Mouse (Mus musculus) heart, postnatal 36 days (tissue): ENCODE results near the gene Bbs12. TPM values are rescaled to one million over a fixed set of nuclear protein-coding genes. Genes with fewer than 3 reads are reported as not detected.

Source experiments
- DNase-seq, 2 experiments: peaks; one replicate each; pipeline ENCODE4 v3.0.0; 2021 to 2022
- intact Hi-C: fragments of 180-260 bp; cut with DNase I; formaldehyde crosslinking; loops from one replicate; pipeline ENCODE4 v1.15.1; 2025
- total RNA-seq, 2 experiments: library from RNA; stranded (reverse); gene quantifications; 2 replicates each; pipeline ENCODE4 v1.2.3; 2021

The Bbs12 gene
- total RNA-seq: 1 to 10 TPM in 1 of 2 experiments, under 1 TPM in 1; 0.46 to 1.3 TPM

DNA sequence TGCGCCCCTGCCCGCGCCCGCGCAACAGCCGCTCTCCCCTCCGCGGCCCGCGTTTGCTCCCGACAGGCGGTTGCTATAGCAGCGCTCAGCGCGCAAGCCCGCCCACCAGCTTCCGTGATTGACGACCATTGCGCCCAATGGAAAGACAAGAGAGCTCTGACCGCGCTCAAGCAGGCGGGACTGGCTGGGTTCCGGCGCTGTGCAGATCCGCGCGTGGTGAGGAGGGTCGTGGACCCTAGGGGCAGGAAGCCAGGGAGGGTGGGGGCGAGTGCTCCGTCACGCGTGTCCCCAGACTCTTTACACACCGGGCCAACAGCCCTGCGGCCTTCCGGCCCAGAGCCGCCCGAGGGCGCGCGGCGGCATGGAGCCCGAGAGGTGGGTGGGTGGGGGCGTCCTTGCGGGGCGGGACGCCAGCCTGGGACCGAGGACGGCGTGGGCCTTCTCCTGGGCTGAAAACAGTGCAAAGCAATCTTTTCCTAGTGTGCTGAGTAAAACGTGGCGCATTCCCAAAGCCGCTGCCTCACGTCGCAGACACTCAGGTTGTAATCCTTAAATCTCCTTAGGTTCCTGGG, at the start of gene Bbs12, which contains the start of gene Cetn4:
Gene Bbs12 (plus strand): TSS at position 185 of the 572 bp plus-strand sequence.
Gene Cetn4 (minus strand): TSS at position 339 of the 572 bp plus-strand sequence.
- DNase-seq: peak; percentile 99 to 100
- intact Hi-C loops: no loop called here

DNA sequence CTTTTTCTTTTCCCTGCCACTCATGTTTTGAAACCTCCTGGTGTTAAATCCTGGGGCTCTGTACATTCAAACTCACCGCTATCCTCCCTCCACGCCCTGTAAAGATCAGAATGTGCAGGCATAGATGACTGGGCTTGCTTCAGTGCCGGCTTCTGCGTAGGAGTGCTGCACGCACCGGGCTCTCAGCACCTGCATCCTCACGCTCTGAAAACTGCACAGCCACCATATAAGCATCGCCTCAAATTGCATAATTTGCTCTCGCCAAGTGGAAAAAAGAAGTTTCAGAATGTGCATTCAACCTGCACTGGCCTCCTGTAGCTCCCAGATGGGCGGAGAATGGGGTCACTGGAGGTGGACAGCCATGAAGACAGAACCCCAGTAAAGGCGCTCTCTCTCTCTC, 44.0 kb upstream of the Bbs12 start:
- intact Hi-C loops: no loop called here

DNA sequence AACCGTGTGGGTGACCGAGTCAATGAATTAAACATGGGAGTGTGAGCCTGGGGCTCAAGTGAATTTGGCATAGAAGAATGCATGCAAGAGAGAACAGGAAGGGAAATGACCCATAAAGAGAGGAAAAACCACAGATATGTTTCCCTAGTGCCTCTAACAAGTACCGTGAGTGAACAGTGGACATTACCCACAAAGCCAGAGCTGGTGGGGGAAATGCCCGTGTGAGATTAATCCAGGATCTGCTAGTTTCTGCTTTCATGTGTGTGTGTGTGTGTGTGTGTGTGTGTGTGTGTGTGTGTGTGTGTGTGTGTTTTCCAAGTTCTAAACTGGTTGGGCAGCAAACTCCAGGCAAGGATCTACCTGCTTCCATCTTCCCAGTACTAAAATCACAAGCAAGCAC, 42.4 kb upstream of the Bbs12 start:
- intact Hi-C loops: no loop called here
- no peak for DNase-seq

More for the DNA sequence above, 44.0 kb upstream of the Bbs12 start:
- DNase-seq: no peak

DNA sequence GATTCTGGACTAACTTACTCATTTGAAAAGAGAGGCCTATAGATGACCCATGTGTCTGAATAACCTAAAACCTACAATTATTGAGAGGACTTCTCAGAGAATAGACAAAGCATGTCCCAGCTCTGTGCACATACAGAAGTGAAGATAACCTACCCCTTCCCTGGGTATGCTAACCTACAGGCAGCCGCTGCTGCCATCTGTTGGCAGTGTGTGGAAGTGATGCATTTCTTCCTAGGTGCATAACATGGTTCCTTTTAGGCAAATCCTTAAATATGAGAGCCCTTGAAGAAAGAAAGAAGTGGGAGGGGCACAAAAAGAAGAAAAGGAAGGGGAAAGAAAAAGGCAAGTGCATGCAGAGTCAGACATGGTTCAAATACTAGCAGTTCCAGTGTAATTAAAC, 41.1 kb upstream of the Bbs12 start:
- intact Hi-C loops: no loop called here
- DNase-seq: peak; percentile 28 to 55

DNA sequence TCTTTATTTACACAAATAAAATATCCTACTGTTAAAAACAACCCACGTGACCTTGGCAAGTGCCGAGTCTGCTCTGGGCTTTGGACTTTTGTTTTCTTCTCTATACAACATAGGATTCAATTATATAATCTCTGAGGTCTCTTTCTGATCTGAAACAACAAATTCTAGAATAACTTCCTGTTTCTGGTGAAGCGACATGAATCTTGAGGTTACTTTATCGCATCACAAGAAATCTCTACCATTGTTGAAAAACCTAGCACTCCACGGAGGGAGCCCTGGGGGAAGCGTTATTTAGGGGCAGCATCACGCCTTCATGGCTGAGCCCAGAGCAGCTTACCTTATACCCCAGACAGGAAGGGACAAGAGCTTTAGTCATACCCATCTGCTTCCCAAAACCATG, 39.3 kb upstream of the Bbs12 start:
- no peak for DNase-seq
- intact Hi-C loops: no loop called here

DNA sequence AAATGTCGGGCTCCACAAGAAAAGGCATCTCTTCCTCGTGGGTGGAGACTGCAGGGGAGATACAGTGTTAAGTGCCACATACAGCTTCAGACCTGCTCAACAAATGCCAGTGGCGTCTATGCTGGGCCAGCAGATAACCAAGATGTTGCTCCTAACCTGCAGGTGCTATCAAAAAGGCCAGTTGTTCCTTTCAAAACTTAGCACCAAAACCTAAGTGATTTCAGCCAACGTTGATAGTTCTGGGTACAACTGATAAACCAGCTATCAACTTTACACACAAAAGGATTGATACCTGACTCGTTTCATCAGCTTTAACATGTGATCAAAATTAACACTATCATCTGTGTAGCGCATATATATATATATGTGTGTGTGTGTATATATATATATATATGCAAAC, 37.7 kb upstream of the Bbs12 start:
- intact Hi-C loops: no loop called here
- DNase-seq: no peak

DNA sequence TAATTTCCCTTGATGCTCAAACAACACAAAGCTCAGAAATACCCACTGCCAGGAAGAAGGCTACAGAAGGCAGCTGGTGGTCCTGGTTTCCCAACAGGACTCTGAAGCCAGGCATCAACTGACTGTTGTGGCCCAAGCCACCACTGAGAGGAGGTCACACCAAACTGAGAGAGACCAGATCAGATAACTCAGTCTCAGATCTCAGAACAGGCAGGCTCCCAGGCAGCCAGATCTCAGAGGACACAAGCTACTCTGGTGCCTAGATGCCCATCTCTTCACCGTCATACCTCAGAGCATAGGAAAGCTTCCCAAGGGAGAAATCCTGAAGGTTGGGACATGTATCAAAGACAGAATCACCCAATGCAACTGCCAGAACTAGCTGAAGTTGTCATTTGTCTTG, 32.1 kb upstream of the Bbs12 start:
- intact Hi-C loops: no loop called here
- no peak for DNase-seq

DNA sequence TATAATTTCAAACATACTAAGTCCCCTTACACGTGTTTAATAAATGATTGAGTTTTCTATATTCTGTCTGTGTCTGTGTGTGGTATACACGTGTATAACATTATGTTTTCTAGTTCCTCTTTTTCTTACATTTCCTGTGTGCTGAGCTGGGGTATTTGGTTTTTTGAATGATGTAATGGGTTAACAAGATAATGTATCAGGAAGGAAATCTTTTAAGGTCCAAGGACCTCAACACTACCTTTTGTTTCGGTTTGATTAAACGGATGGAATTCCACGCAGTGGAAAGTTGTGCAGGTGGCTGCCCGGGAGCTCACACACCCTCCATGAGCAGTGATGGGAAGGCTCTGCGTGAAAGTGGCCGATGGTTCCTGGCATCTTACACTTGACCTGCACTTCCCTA, 31.5 kb upstream of the Bbs12 start:
- intact Hi-C loops: no loop called here
- DNase-seq: no peak

DNA sequence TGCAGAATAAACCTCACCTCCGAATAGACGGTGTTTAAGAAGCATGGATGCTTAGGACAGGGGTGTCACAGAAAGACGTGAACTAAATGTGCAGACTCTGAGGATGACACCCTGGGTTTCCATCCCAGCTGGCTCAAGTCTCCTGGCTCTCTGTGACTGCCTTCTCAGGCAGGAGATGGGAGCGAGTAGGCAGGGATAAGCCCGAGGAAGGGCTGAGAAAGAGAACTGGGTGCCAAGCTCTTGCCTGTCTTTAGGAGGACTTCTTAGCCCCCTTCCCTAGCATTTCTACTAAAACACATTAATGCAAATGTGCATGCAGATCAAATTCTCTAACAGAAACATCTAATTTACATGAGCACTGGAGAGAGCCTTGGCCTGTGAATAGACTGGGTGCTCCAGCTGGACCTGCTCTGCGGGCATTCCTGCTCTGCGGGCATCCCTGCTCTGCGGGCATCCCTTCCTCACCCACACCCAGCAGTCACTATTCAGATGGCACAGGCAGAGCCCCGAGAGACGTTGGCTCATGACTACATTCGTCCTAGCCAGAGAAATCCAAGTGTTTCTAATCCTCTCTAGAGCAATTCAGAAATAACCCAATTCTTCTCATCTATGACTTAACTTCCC, 29.9 kb upstream of the Bbs12 start:
- intact Hi-C loops: no loop called here
- DNase-seq: no peak

DNA sequence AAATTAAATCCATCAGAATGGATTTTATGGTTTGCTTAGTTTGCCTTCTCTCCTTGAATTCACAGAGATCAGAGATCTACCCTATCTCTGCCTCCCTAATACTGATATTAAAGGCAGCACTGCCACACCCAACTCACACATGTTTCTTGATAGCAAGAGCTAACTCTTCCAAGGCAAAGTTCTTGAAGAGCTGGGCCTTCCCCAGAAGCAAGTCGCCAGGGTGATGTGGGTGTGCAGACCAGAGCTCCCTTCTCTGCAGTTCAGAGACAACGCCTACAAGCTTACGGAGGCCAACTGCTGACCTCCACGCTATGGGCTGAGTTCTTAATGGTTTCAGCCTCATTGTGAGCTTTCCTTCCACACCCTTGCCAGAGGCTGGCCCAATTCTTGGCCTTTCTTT, 29.1 kb upstream of the Bbs12 start:
- intact Hi-C loops: no loop called here
- no peak for DNase-seq

DNA sequence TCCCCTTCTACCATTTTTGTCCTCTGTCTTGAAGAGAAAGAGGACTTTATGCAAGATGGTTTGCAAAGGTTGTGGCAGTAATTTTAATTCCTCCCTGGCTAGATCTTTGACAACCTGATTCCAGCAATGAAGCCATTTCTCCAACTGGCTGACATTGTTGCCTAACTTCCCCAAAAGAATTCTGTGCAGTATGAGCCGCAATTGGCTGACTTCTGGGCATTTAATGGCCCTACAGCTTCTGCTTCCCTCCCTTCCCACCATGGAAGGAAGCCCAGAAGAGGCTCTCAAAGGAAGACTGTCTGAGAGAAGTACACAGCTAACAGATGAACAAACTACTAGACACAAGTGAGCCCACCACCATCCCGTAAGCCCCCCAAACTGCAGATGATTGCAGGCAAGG, 23.1 kb upstream of the Bbs12 start:
- DNase-seq: no peak
- intact Hi-C loops: no loop called here

DNA sequence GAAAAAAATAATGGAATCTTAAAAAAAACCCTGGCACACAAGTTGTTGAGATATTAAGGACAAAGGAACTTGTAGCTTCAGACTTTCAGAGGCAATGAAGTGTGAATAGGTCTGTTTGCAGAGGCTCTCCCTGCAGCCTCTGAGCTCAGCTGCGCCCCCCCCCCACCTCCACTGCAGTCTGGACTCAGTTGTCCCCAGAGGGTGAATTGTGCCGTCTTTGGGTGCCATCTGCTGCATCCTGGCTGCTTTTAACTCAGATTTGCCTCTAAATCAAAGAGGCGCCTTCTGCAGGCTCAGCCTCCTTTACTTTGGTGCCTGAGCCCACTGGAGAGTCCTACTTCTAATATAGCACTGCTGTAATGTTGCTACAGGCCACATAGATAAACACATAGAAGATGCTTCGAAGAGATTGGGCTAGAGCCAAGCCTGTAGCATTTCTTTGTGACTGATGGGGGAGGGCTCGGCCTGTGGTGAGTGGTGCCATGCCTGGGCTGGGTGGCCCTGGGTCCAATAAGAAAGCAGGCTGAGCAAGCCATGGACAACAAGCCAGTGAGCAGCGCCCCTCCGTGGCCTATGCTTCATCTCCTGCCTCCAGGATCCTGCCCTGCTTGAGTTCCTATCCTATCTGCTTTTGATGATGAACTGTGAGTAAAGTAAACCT, 21.3 kb upstream of the Bbs12 start:
- intact Hi-C loops: no loop called here
- DNase-seq: no peak

DNA sequence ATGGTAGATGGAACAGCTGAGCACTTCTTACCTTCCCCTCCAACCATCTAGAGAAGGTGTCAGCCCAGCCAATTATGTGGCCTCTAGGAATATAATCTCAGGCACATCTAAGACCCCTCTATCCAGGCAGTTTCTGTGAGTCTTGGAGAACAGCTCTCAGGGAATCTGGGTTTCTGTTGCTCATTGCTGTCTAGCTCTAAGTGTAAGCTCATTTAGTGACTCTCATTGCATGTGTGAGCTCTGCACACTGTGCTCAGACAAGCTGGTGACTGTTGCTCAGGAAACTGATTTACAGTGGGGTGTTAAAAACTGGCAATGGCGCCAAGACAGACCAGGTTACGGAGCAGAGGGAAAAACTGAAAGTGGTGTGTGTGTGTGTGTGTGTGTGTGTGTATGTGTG, 20.4 kb upstream of the Bbs12 start:
- DNase-seq: no peak
- intact Hi-C loops: no loop called here

DNA sequence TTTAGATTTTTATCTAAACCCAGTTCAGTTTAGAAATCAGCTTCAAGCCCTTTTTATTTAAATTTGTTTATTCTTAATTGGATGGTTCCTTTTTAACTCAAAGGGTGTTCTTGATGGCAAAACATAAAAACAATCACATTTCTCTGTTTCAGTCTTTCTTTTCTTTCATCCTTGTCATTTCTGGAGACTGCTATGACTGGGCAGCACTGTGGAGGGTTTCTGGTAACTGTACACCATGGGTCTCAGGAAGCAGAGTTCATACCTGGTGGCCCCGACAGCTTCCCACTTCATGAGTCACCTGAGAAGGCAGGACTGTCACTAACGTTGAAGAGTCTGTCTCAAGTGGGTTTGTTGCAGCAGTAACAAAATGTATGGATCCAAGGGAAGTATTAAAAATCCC, 19.7 kb upstream of the Bbs12 start:
- intact Hi-C loops: no loop called here
- no peak for DNase-seq

DNA sequence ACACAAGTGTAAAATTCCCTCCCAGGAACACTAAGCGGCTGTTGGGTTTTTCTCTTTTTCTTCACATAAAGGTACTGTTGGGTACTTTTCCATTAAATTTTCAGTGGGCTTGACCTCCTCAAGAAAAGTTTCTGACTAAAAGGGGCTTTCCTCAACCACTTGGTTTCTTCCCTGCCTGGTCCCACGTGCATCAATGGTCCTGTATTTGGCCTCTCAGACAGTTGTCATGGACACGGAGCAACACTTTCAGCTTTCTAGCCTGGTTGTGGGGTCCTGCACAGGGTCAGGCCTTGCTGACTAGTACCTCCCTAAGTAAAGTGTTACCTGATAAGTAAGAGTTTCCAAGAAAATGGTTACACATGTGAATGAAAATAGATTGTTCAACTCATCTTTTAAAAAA, 12.9 kb upstream of the Bbs12 start:
- no peak for DNase-seq
- intact Hi-C loops: no loop called here

DNA sequence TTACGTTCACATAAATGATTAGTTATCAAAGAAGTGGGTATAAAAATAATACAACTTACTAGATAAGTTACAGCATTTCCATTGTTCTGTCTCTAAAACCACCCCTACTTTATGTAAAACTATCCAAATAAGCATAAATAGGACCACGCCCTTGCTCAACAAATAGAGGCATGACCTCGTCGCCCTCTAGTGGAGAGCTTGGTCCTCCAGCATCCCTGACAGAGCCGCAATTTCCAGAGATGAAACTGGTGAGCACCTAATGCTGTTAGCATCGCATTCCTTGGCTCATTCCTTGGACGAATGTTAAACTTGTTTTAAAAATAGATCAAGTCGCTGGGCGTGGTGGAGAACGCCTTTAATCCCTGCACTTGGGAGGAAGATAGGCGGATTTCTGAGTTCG, 9.7 kb upstream of the Bbs12 start:
- peak; percentile 24 to 47 for DNase-seq
- intact Hi-C loops: no loop called here

DNA sequence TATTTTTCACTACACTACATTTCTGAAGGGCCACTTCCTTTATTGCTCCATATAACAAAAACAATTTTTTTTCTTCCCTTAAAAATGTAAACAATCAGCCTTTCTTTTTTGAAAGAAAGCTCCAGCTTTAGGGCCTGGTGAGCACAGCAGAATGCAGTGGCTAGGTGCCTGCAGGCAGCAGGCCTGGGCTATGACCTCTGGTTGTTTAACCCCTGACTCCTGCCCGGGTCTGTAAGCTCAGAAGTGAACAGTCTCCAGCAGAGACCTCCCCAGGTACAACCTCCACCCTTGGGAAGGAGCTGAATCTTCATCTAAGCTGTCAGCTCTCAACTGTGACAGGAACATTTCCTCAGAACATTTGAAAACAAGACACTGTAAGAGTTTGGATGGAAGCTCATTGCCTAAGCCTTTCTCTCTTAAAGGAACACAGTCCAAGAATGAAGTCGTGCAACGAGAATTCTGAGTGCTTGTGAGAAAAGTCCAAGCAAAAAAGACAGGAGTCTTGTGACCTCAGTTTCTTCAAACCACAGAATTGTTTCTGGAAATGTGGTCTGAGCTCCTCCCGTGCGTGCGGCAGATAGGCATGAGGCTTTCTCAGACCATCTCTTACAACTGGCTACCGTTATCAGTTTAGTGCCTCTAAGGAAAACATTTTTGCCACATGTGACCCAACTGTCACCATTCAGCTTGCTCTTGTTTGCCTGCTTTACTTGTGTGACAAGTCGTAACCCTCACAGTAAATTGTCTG, 8.8 kb upstream of the Bbs12 start:
- intact Hi-C loops: no loop called here
- DNase-seq: no peak

DNA sequence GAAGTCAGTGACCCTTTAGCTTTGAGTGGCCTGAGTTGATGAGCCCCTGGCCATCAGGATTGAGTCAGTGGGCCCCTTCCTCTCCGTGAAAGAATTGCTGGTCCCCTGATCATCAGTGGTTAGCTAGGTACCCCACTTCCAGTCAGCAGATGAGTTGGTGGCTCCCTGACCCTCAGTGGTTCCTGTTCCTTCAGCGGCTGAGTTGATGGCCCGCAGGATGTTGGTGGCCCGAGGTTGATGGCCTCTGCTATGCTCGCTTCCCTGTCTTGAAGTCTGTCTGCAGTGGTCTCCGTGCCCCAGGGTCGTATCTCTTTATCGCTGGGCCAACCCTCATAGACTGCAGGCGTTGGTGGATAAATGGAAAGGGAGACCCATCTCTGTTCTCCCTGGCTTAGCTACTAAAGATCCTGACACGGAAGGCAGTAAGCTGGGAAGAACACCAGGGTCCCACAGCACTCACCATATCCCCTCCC, 421 bp upstream of the Bbs12 start:
- intact Hi-C loops: no loop called here

DNA sequence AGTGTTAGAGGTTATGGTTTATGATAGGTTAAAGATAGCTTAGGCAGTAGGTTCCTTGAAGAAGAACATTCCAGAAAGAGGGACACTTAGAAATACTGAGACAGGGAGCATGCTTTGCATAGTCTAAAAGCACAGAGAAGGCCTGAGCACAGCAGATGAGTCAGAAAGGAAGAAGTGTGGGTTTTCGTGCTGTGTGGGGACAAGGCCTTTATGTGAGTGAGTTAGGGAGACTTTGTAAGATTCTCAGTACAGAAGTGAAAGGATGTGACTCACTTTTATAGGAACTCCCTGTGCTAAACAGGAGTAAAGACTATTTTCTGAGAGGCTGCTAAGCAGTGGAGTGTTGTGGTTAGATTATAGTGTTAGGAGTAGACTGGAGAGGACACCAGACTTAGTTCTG, 1.0 kb downstream of the Bbs12 start:
- DNase-seq: peak in 1 of 2 experiments; percentile 9
- intact Hi-C loops: no loop called here

More for the DNA sequence above, 421 bp upstream of the Bbs12 start:
- no peak for DNase-seq

DNA sequence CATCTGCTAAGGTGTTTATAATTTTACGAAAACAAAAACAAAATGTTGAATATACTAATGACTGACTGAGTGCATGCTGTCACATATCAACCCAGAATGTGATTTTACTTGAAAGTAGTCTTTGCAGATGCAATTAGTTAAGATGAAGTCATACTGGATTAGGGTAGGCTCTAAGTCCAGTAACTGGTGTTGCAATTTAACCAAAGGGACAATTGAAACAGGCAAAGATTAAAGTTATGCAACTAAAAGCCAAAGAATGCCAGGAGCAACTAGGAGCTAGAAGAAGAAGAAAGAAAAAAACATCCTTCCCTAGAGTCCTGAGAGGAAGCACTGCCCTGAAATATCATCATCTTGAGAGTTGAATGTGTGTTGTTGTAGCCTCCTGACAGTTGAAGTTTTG, 3.9 kb downstream of the Bbs12 start:
- intact Hi-C loops: no loop called here
- DNase-seq: no peak

DNA sequence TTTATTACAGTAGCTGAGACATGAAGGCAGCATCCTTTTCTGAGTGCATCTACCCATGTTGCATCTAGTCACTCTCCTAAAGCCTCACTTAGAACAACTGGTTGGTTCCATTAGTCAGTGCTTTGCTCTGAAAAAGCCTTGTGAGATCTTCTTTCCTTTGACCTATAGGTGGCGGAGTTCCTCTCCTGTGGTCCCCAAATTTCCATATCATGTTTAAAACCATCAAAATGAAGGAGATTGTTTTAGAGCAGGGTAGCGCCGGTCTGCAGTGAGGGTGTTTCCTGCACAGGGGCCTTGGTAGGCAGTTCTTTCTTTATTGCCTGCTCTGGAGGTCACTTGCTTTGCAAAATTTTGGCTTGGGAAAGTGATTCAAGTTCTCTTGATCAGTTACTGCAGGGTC, 12.0 kb downstream of the Bbs12 start:
- peak in 1 of 2 experiments; percentile 14 for DNase-seq
- intact Hi-C loops: loop anchor here (2.0 kb wide), 1 partner anchor 90 kb away; no protein-coding TSS in a partner anchor
